Mouse (Mus musculus): Measurements from ENCODE around the gene Trmt1l.
"Not testable (repeated sequence)": the region's sequence is repeated elsewhere in the genome, so short reads cannot be mapped to it uniquely, and the experiment has no call there.

DNA sequence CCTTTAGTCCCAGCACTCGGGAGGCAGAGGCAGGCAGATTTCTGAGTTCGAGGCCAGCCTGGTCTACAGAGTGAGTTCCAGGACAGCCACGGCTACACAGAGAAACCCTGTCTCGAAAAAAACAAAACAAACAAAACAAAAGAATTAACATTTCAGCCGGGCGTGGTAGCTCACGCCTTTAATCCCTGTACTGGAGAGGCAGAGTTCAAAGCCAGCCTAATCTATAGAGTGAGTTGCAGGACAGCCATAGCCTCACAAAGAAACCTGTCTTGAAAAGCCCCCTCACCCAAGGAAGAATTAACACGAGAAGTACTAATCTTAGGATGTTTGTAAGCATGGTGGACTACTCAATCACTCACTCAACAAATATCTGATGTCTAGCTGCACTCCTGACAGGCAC, 44.0 kb downstream of the Trmt1l start:
- not testable (repeated sequence) for TF ChIP-seq EP300 (IDR thresholded peaks at IDR 0.05; ENCODE audit: low read length); USF1 (IDR thresholded peaks at IDR 0.05; ENCODE audit: low read depth, low read length); HCFC1 (IDR thresholded peaks at IDR 0.05; ENCODE audit: low read depth, low read length); CTCF (conservative IDR thresholded peaks at IDR 0.05 in 1 of 2, IDR thresholded peaks at IDR 0.05 in 1 of 2; ENCODE audit: low read depth in 2 of 2, low read length in 2 of 2); POLR2A (IDR thresholded peaks at IDR 0.05; ENCODE audit: low read depth, low read length)
